Mouse (Mus musculus): ENCODE data around the gene Gpr89.

Gpr89 gene

GRCm38 (mm10) chr3:96870270-96870669 is 34.9 kb downstream of the Gpr89 start:
- DNase-seq (ENCODE audit: low read depth, low spot score) = no peak

- DNase-seq (ENCODE audit: low read depth, low spot score) = no peak
Observed at GRCm38 (mm10) chr3:96869091-96869490, 36.1 kb downstream of the Gpr89 start.

GRCm38 (mm10) chr3:96868566-96868965 is 36.6 kb downstream of the Gpr89 start:
- DNase-seq (ENCODE audit: low read depth, low spot score) = no peak

DNA sequence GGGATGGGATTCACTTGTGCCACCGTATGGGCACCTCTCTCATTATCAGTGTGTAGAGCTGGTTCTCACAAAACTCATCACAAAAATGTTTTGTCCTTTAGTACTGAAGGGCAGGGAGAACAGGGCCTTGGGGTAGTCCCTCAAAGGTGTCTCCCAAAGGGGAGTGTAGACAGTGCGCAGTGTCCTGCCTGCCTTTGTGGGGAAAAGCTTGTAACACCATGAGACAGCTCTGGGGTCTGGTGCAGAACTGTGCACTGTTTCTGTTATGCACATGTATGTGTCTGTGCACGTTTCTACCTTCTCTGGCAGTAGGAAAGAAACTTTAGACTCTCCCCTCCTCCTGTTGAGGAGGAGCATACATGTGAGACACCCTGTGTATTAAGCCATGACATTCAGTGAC is 37.3 kb downstream of the Gpr89 start:
- DNase-seq (ENCODE audit: low read depth, low spot score) = no peak

- DNase-seq (ENCODE audit: low read depth, low spot score) = no peak
Observed at GRCm38 (mm10) chr3:96860498-96860897, 44.6 kb downstream of the Gpr89 start.

DNA sequence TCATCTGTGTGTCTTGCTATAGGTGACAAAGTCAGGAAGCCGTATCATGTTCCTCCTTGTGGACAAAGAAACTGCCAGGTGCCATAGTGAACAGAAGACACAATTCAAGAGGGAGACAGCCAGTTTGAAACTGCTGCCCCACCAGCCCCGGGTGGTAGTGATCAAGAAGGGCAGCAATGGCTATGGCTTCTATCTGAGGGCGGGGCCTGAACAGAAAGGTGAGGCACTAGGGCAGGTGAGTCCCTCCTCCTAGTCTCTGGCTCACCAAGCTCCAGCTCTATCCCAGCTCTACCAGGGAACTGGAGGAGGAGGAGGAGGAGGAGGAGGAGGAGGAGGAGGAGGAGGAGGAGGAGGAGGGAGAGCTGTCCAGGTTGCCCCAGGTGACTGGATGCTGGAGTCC is 49.3 kb downstream of the Gpr89 start:
- no peak for DNase-seq (ENCODE audit: low read depth, low spot score)

- peak; percentile 51 for DNase-seq (ENCODE audit: low read depth, low spot score)
Observed at GRCm38 (mm10) chr3:96854376-96854775, 50.8 kb downstream of the Gpr89 start.

GRCm38 (mm10) chr3:96852561-96852960 is 52.6 kb downstream of the Gpr89 start:
- no peak for DNase-seq (ENCODE audit: low read depth, low spot score)

DNA sequence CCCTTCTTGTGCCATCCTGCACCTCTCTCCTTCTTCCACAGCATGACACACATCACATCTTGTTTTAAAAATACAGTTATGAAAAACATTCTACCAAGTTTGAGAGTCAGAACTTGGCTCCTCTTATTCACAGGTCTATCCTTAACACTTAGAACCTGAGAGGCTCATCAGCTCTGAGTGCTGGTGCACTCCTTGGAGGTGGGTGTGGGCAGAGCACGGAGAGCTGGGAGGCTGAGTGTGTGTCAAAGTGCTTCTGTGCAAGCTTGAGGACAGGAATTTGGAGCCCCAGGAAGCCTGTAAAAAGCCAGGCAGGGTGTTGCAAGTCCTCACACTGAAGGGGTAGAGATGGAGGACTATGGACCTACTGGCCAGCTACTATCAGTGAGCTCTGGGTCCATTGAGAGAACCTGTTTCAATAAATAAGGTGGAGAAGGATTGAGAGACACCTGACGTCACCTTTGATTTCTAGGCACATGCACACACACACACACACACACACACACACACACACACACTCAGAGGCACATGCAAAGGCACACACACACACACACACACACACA is 55.9 kb downstream of the Gpr89 start:
- no peak for DNase-seq (ENCODE audit: low read depth, low spot score)

- no peak for DNase-seq (ENCODE audit: low read depth, low spot score)
Observed at GRCm38 (mm10) chr3:96848470-96848869, 56.7 kb downstream of the Gpr89 start.

DNA sequence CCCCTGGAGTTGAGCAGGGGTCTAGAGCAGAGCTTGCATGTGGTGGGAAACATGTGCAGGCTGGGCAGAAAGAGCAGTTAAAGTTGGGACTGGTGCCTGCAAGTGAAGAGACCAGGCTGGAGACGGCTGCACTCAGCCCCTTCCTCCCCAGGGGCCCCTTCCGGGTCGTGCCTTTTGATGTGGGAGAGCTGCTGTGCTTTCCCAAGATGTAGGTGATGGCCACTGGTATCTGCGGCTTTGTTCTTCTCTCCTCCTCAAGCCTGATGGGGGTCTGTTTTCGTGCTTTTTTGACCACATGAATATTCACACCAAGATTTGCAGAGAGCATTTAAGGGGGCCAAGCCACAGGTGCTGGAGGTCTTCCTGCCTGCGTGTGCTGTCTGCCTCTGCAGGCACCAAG is 57.5 kb downstream of the Gpr89 start:
- DNase-seq (ENCODE audit: low read depth, low spot score) = no peak

- no peak for DNase-seq (ENCODE audit: low read depth, low spot score)
Observed at GRCm38 (mm10) chr3:96846985-96847384, 58.2 kb downstream of the Gpr89 start.

DNA sequence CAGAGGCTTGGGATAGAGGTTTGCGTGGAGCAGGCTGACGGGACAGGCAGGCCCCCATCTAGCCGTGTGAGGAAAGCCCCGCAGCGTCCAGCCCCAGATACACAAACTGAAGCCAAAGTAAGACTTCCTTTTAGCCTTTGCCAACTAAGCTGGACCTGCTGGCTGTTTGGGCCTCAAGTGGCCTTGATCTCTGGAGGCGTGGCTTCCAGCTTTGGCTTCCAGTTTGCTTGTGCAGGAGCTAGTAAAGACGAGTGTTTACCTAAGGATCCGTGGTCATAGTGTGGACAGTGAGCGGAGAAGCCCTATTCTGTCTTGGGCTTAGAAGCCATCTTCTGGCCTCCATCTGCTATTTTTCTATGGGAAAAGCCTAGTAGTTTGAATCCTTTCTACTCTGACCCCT is 59.3 kb downstream of the Gpr89 start:
- DNase-seq (ENCODE audit: low read depth, low spot score) = no peak

GRCm38 (mm10) chr3:96845191-96845590 is 60.0 kb downstream of the Gpr89 start:
- no peak for DNase-seq (ENCODE audit: low read depth, low spot score)

DNA sequence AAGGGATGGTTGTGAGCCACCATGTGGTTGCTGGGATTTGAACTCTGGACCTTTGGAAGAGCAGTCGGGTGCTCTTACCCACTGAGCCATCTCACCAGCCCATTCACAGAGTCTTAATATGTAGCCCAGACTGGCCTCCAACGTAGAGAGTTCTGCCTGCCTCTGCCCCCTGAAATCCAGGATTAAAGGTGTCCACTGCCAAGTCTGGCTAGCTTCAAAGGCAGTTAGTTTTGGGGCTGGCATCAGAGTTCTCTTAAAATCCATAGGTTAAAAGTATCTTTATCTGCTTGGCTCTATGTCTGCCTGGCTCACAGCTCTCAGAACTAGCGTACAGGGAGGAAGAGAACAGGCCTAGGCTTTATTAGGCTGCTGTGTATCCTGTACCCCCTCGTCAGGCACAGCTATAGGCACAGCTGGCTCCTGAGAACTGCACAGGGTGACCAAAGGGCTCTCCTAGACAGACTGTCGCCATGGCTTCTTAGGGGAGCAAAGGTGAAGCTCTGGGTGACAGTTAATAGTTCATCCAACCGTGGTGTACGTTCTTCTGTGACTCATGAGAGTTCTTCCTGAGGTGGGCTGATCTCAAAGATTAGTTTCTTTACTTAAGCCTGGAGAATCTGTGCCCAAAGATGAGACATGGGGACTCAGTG is 66.0 kb downstream of the Gpr89 start:
- DNase-seq (ENCODE audit: low read depth, low spot score) = no peak

DNA sequence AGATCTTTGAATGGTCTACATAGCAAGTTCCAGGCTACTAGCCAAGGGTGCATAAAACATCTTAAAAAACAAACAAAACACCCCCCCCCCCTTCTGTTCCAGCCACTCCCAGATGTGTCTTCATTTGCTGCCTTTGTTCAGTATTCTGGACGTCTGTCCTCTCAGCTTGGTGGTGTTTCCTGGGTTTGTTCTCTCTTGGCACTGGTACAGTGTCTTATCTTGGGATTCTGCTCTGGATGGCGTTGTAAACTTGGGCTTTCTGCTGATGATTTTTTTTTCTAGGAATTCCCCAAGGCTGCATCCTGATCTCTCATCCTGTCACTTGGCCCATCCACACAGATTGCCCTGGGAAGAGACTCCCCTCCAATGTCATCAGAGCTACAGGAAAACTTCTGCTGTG is 68.7 kb downstream of the Gpr89 start:
- no peak for DNase-seq (ENCODE audit: low read depth, low spot score)

GRCm38 (mm10) chr3:96834587-96835348 is 70.4 kb downstream of the Gpr89 start:
- DNase-seq (ENCODE audit: low read depth, low spot score) = no peak

DNA sequence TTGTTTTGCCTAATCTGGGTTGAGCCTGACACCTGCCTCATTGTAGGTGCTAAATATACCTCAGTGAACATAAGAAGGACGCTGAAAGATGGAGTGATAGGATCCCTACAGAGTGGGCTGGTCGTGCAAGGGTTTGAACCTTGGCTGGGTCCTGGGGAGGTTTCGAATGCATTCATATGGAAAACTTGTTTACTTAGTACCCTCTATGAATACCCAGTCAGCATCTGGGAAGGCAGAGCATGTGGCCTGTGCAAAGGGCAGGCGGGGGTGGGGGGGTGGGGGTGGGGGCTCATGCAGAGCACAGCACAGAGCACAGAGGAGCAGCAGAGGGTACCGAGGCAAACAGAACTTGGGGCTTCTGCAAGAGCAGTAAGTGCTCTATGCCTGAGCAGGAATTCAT is 72.2 kb downstream of the Gpr89 start:
- DNase-seq (ENCODE audit: low read depth, low spot score) = peak; percentile 24

DNA sequence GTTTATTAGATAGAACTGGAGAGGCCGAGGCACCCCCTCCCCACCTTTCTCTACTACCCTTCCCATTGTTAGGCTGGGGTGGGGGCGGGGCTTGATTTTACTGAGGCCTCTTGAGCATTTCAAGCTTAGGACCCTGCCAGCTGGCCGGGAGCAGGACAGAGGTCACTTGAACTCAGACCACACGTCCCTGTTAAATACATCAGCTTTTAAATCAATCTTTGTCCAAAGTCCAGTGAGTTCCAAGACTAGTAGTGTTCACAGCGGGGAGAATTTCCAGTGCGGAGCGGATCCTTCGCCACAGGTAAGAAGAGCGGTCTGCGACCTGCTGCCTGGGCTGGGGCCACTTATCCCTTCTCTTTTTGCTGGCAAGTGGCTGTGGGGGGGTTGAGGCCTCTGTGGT is 75.3 kb downstream of the Gpr89 start:
- no peak for DNase-seq (ENCODE audit: low read depth, low spot score)

- no peak for DNase-seq (ENCODE audit: low read depth, low spot score)
Observed at GRCm38 (mm10) chr3:96828984-96829383, 76.2 kb downstream of the Gpr89 start, which contains the start of the genes Pdzk1 and Cd160. Pdzk1 (plus strand) TSS chr3:96829284. Cd160 (minus strand) TSS chr3:96829351.

DNA sequence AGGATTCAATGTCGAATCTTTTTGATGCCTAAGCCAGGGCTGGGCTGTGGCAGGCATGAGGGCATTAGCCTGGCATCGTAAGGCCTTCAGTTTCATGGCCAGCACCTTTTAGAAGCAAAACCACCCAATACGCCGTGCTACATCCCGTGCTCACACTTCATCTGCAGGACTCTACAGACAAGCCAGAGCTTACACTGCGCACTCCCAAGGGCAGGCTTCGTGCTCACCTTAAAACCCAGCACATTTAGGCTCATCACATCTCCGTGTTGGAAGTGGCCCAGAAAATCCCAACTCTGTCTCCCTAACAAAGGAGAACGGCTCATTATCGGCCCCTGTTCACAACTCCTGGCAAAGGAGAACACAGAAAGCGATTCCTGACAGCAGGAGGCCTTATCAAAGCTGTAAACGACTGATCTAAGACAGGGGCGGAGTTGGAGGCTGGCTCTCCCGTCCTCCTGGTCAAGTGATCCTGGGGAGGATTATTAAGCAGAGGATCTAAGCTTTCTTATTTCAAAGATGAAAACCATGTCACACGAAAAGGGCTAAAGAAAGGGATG is 76.8 kb downstream of the Gpr89 start:
- DNase-seq (ENCODE audit: low read depth, low spot score) = no peak

DNA sequence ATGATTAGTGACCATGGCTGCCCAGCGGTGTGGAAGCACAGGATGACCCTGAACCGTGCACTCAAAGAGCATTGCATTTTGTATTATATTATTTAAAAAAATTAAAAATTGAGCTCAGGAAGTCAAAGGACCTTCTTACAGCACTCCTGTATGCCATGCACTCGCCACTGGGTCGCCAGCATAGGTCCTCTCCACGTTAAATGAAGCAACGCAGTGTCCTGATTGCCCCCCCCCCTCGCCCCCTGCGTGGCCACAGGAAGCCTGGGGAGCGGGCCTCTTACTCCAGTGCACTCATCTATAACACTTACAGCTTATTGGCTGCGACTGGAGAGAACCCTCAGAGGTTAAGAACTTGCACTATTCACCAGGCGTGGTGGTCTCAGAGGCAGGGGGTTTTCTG is 79.9 kb downstream of the Gpr89 start:
- DNase-seq (ENCODE audit: low read depth, low spot score) = no peak

DNA sequence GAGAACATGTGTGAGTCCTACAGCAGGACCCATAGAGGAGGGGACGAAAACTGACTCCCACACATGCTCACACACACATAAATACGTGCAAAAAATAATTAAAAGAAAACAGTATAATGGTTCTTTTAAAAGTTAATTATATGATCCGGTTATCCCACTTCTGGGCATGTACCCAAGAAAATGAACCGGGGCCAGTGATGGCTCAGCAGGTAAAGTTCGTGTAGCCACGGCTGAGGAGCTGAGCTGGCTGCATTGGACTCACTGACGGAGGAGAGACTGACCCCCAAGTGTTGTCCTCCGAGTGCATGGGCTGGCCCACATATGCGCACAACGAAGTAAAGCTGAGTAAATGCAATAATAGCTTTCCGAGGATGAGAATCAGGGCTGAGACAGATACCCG is 80.5 kb downstream of the Gpr89 start:
- DNase-seq (ENCODE audit: low read depth, low spot score) = no peak

Measured in ES-CJ7 (cell line).